Mouse (Mus musculus): Measurements from ENCODE around the gene Gm7361.
"Not testable (repeated sequence)": the region's sequence is repeated elsewhere in the genome, so short reads cannot be mapped to it uniquely, and the experiment has no call there.

The Gm7361 gene

GRCm38 (mm10) chr5:26257391-26257790 lies at the start of gene Gm7361:
Gene Gm7361, plus strand, starts transcription at chr5:26257691.
- not testable (repeated sequence) for DNase-seq (ENCODE audit: low read depth)

GRCm38 (mm10) chr5:26211030-26211429 lies 46.5 kb upstream of the Gm7361 start:
- no peak for DNase-seq (ENCODE audit: low read depth)

GRCm38 (mm10) chr5:26222076-26222475 lies 35.4 kb upstream of the Gm7361 start:
- peak; percentile 3 for DNase-seq (ENCODE audit: low read depth)

- DNase-seq (ENCODE audit: low read depth): not testable (repeated sequence)
Observed at GRCm38 (mm10) chr5:26266656-26267055, 9.2 kb downstream of the Gm7361 start.

- DNase-seq (ENCODE audit: low read depth): no peak
Observed at GRCm38 (mm10) chr5:26280361-26280760, 22.9 kb downstream of the Gm7361 start.

- no peak for DNase-seq (ENCODE audit: low read depth)
Observed at GRCm38 (mm10) chr5:26281717-26282116, 24.2 kb downstream of the Gm7361 start.

GRCm38 (mm10) chr5:26282282-26282681 lies 24.8 kb downstream of the Gm7361 start:
- DNase-seq (ENCODE audit: low read depth): peak; percentile 17

- no peak for DNase-seq (ENCODE audit: low read depth)
Observed at GRCm38 (mm10) chr5:26283399-26283798, 25.9 kb downstream of the Gm7361 start.

GRCm38 (mm10) chr5:26291621-26292020 lies 34.1 kb downstream of the Gm7361 start:
- no peak for DNase-seq (ENCODE audit: low read depth)

GRCm38 (mm10) chr5:26293258-26293657 lies 35.8 kb downstream of the Gm7361 start:
- no peak for DNase-seq (ENCODE audit: low read depth)
